Mouse (Mus musculus) bone marrow, adult 2 months (tissue): Measurements from ENCODE around the gene Cyp1a1.

ENCODE experiments used
- CTCF ChIP-seq: fragments of 200-500 bp; IDR thresholded peaks from 2 replicates; pipeline ENCODE4 v1.5.1; 2011; ENCODE audit warnings: low read length, control low read depth; ENCODE audit not compliant: control insufficient read depth, insufficient read depth
- POLR2A ChIP-seq: fragments of 200-500 bp; IDR thresholded peaks from 2 replicates; pipeline ENCODE4 v1.6.1; 2011; ENCODE audit warnings: low read depth, mild to moderate bottlenecking, control low read depth, low read length, borderline replicate concordance; ENCODE audit not compliant: control insufficient read depth

DNA sequence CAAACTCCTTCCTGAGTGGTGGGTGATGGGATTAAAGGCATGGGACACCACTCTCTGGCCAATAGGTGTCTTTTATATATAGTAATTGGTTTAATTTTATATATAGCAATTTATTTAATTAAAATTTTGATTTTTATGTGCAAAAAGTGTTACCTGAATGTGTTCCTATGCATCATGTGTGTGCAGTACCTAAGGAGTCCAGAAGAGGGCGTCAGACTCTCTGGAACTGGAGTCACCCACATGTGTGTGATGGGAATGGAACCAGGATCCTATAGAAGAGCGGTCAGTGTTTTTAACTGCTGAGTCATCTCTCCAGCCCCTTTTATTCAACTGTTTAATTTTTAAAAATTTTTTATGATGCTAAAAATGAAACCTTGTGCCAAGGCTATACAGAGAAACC, 24.5 kb downstream of the Cyp1a1 start:
- TF ChIP-seq POLR2A (no peak), CTCF (0 out of 2 replicates have a peak, but pooled peaks have one; percentile 5)
